Mouse (Mus musculus): ENCODE measurements at regions not wholly inside any gene's neighbourhood (a gene's known extent, or its start where the extent isn't known, plus 50 kb on each side); places are given as distances from the start of the nearest gene placed in this dataset.

DNA sequence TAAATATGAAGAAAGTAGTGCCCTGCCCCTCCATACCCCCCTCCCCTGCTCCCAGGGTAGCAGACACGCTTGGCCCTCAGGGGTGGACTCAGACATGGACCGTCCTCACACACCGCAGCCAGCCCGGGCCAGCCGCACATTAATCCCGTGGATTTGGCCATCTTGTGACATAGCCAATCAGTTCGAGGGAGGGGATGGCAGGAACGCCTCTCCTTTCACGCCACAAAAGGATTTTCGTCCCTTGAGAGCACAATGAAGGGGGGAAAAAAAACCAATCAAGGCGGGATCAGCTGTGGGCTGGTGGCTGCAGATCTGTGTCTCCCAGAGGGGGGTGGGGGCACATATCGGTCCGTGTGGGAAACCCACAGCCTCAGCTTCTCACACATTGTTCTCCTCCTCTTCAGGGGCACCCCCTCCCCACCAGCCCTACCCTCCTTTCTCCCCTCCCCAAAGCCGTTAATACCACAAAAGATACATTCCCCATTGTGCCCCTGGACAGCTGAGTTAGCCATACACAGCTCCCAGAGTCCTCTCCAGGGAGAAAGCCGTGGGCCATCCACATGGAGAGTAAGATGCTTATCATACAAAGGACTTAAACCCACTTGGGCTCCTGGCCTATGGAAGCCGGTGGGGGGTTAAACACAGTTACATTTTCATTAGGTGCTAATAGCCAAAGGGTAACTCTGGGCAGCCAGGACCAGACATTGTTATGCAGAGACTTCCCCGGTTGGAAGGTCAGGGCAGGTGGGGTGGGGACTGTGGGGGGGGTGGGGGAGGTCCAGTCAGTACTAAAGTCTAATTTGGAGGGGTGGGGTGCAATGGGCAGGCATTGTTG lies 88.4 kb downstream of the Sox9 start:
- Histone ChIP-seq H3K9me3 (ENCODE audit: control insufficient read depth, low read length) (no peaks in the 10 kb centered on the region), H3K27me3 (ENCODE audit: control insufficient read depth, insufficient read depth, low read length) (peaks cover 29% of the 10 kb centered on the region), H3K4me2 (ENCODE audit: low read length) (peak overlapping the region; percentile 55), H3K36me3 (ENCODE audit: control insufficient read depth, insufficient read depth, low read length) (no peaks in the 10 kb centered on the region), H3K27ac (replicated peaks in 1 of 2; ENCODE audit: control insufficient read depth in 1 of 2, insufficient read depth in 1 of 2, low read depth in 2 of 2, low read length in 2 of 2) (no peak overlapping the region), H3K4me1 (ENCODE audit: control insufficient read depth in 2 of 2, insufficient read depth in 2 of 2, low read length in 2 of 2) (peaks cover 0 to 3% of the 10 kb centered on the region in 2 experiments; a peak in 2 of 4 replicates), H3K9ac (ENCODE audit: low read length) (no peak overlapping the region; the same call in 1 of the 2 replicates), H3K4me3 (ENCODE audit: control insufficient read depth in 1 of 2, insufficient read depth in 1 of 2, low read depth in 1 of 2, low read length in 2 of 2) (no peak overlapping the region; a peak in 2 of 4 replicates)
- ATAC-seq (ENCODE audit: insufficient number of reproducible peaks, insufficient read depth, low FRiP score, low read depth), result no peak
- WGBS, result 6% methylated on average over 17 of the region's 17 CpGs

DNA sequence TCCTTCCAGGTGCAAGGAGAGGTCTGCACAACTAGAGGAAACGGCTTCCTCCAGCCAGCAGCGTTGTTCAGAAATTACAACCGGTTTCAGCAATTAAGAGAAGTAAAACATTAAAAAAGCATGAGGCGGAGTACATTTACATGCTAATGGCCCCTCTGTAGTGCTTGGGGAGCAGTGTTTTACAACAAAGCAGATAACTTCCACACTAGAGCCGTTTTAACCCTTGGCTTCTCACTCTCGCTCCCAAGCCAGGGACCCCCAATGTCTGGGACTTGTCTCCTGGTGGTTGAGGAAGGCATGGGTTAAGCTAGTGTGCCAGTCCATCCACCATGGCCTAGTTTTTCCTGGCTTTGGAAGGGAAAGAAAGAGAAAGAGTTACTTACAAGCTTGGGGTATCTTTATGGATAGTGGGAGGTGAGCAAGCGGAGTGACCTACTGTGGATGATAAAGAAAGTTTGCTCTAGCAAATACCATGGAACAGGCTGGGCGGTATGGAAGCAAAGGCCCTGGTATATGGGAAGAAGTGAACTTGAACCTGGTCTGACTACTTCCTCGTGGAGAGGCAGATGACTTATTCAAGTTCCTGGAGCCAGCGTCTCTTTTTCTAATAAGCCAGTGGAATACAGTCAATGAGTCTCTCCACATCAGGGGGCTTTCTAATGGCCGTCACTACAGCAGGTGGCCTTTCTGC lies 90.8 kb downstream of the Sox9 start:
- peaks cover 29% of the 10 kb centered on the region for H3K27me3 ChIP-seq (ENCODE audit: control insufficient read depth, insufficient read depth, low read length)
- no peak for ATAC-seq (ENCODE audit: insufficient number of reproducible peaks, insufficient read depth, low FRiP score, low read depth)
- H3K4me3 ChIP-seq (ENCODE audit: control insufficient read depth in 1 of 2, insufficient read depth in 1 of 2, low read depth in 1 of 2, low read length in 2 of 2), result no peak overlapping the region
- no peak overlapping the region for H3K9ac ChIP-seq (ENCODE audit: low read length)
- H3K9me3 ChIP-seq (ENCODE audit: control insufficient read depth, low read length), result no peaks in the 10 kb centered on the region
- H3K4me2 ChIP-seq (ENCODE audit: low read length), result no peak overlapping the region
- peaks cover 0 to 3% of the 10 kb centered on the region in 2 experiments; a peak in 2 of 4 replicates for H3K4me1 ChIP-seq (ENCODE audit: control insufficient read depth in 2 of 2, insufficient read depth in 2 of 2, low read length in 2 of 2)
- no peak overlapping the region for H3K27ac ChIP-seq (replicated peaks in 1 of 2; ENCODE audit: control insufficient read depth in 1 of 2, insufficient read depth in 1 of 2, low read depth in 2 of 2, low read length in 2 of 2)
- H3K36me3 ChIP-seq (ENCODE audit: control insufficient read depth, insufficient read depth, low read length), result no peaks in the 10 kb centered on the region
- 62% methylated on average over 11 of the region's 11 CpGs for WGBS

GRCm38 (mm10) chr11:112874239-112874638 lies 92.2 kb downstream of the Sox9 start:
- H3K9ac ChIP-seq (ENCODE audit: low read length), result no peak overlapping the region
- H3K4me3 ChIP-seq (ENCODE audit: control insufficient read depth in 1 of 2, insufficient read depth in 1 of 2, low read depth in 1 of 2, low read length in 2 of 2), result no peak overlapping the region
- H3K36me3 ChIP-seq (ENCODE audit: control insufficient read depth, insufficient read depth, low read length), result no peaks in the 10 kb centered on the region
- no peaks in the 10 kb centered on the region for H3K9me3 ChIP-seq (ENCODE audit: control insufficient read depth, low read length)
- H3K4me1 ChIP-seq (ENCODE audit: control insufficient read depth in 2 of 2, insufficient read depth in 2 of 2, low read length in 2 of 2), result peaks cover 0 to 3% of the 10 kb centered on the region in 2 experiments; a peak in 2 of 4 replicates
- peaks cover 26% of the 10 kb centered on the region for H3K27me3 ChIP-seq (ENCODE audit: control insufficient read depth, insufficient read depth, low read length)
- no peak for ATAC-seq (ENCODE audit: insufficient number of reproducible peaks, insufficient read depth, low FRiP score, low read depth)
- H3K4me2 ChIP-seq (ENCODE audit: low read length), result no peak overlapping the region
- H3K27ac ChIP-seq (replicated peaks in 1 of 2; ENCODE audit: control insufficient read depth in 1 of 2, insufficient read depth in 1 of 2, low read depth in 2 of 2, low read length in 2 of 2), result no peak overlapping the region
- 79% methylated on average over 11 of the region's 11 CpGs for WGBS

GRCm38 (mm10) chr11:112876226-112876625 lies 94.2 kb downstream of the Sox9 start:
- 46% methylated on average over 8 of the region's 8 CpGs for WGBS
- no peak overlapping the region for H3K9ac ChIP-seq (ENCODE audit: low read length)
- ATAC-seq (ENCODE audit: insufficient number of reproducible peaks, insufficient read depth, low FRiP score, low read depth), result no peak
- no peaks in the 10 kb centered on the region for H3K4me1 ChIP-seq (ENCODE audit: control insufficient read depth in 2 of 2, insufficient read depth in 2 of 2, low read length in 2 of 2)
- H3K4me2 ChIP-seq (ENCODE audit: low read length), result no peak overlapping the region
- peaks cover 9% of the 10 kb centered on the region; the same call in 1 of the 2 replicates for H3K27me3 ChIP-seq (ENCODE audit: control insufficient read depth, insufficient read depth, low read length)
- H3K9me3 ChIP-seq (ENCODE audit: control insufficient read depth, low read length), result no peaks in the 10 kb centered on the region; the same call in 1 of the 2 replicates
- H3K36me3 ChIP-seq (ENCODE audit: control insufficient read depth, insufficient read depth, low read length), result no peaks in the 10 kb centered on the region
- H3K27ac ChIP-seq (replicated peaks in 1 of 2; ENCODE audit: control insufficient read depth in 1 of 2, insufficient read depth in 1 of 2, low read depth in 2 of 2, low read length in 2 of 2), result no peak overlapping the region
- no peak overlapping the region for H3K4me3 ChIP-seq (ENCODE audit: control insufficient read depth in 1 of 2, insufficient read depth in 1 of 2, low read depth in 1 of 2, low read length in 2 of 2)

GRCm38 (mm10) chr11:112878436-112878835 lies 96.4 kb downstream of the Sox9 start:
- H3K9me3 ChIP-seq (ENCODE audit: control insufficient read depth, low read length), result no peaks in the 10 kb centered on the region; the same call in 1 of the 2 replicates
- H3K27ac ChIP-seq (replicated peaks in 1 of 2; ENCODE audit: control insufficient read depth in 1 of 2, insufficient read depth in 1 of 2, low read depth in 2 of 2, low read length in 2 of 2), result no peak overlapping the region
- H3K4me2 ChIP-seq (ENCODE audit: low read length), result no peak overlapping the region
- no peak for ATAC-seq (ENCODE audit: insufficient number of reproducible peaks, insufficient read depth, low FRiP score, low read depth)
- no peaks in the 10 kb centered on the region for H3K4me1 ChIP-seq (ENCODE audit: control insufficient read depth in 2 of 2, insufficient read depth in 2 of 2, low read length in 2 of 2)
- no peak overlapping the region for H3K4me3 ChIP-seq (ENCODE audit: control insufficient read depth in 1 of 2, insufficient read depth in 1 of 2, low read depth in 1 of 2, low read length in 2 of 2)
- H3K9ac ChIP-seq (ENCODE audit: low read length), result no peak overlapping the region
- no peaks in the 10 kb centered on the region for H3K27me3 ChIP-seq (ENCODE audit: control insufficient read depth, insufficient read depth, low read length)
- no peaks in the 10 kb centered on the region for H3K36me3 ChIP-seq (ENCODE audit: control insufficient read depth, insufficient read depth, low read length)

- Histone ChIP-seq H3K9me3 (ENCODE audit: control insufficient read depth, low read length) (no peaks in the 10 kb centered on the region; the same call in 1 of the 2 replicates), H3K4me3 (ENCODE audit: control insufficient read depth in 1 of 2, insufficient read depth in 1 of 2, low read depth in 1 of 2, low read length in 2 of 2) (no peak overlapping the region), H3K4me1 (ENCODE audit: control insufficient read depth in 2 of 2, insufficient read depth in 2 of 2, low read length in 2 of 2) (no peaks in the 10 kb centered on the region), H3K9ac (ENCODE audit: low read length) (no peak overlapping the region), H3K4me2 (ENCODE audit: low read length) (no peak overlapping the region), H3K27ac (replicated peaks in 1 of 2; ENCODE audit: control insufficient read depth in 1 of 2, insufficient read depth in 1 of 2, low read depth in 2 of 2, low read length in 2 of 2) (no peak overlapping the region), H3K27me3 (ENCODE audit: control insufficient read depth, insufficient read depth, low read length) (no peaks in the 10 kb centered on the region), H3K36me3 (ENCODE audit: control insufficient read depth, insufficient read depth, low read length) (no peaks in the 10 kb centered on the region)
- ATAC-seq (ENCODE audit: insufficient number of reproducible peaks, insufficient read depth, low FRiP score, low read depth), result no peak
- WGBS, result 76% methylated on average over 3 of the region's 3 CpGs
These were observed 98.7 kb downstream of the Sox9 start for GRCm38 (mm10) chr11:112880736-112881135.

- Histone ChIP-seq H3K36me3 (ENCODE audit: control insufficient read depth, insufficient read depth, low read length) (no peaks in the 10 kb centered on the region), H3K27ac (replicated peaks in 1 of 2; ENCODE audit: control insufficient read depth in 1 of 2, insufficient read depth in 1 of 2, low read depth in 2 of 2, low read length in 2 of 2) (no peak overlapping the region), H3K9ac (ENCODE audit: low read length) (no peak overlapping the region), H3K4me1 (ENCODE audit: control insufficient read depth in 2 of 2, insufficient read depth in 2 of 2, low read length in 2 of 2) (no peaks in the 10 kb centered on the region), H3K4me2 (ENCODE audit: low read length) (no peak overlapping the region), H3K27me3 (ENCODE audit: control insufficient read depth, insufficient read depth, low read length) (no peaks in the 10 kb centered on the region), H3K4me3 (ENCODE audit: control insufficient read depth in 1 of 2, insufficient read depth in 1 of 2, low read depth in 1 of 2, low read length in 2 of 2) (no peak overlapping the region), H3K9me3 (ENCODE audit: control insufficient read depth, low read length) (no peaks in the 10 kb centered on the region)
- no peak for ATAC-seq (ENCODE audit: insufficient number of reproducible peaks, insufficient read depth, low FRiP score, low read depth)
- 78% methylated on average over 9 of the region's 9 CpGs for WGBS
These were observed 103.4 kb downstream of the Sox9 start for GRCm38 (mm10) chr11:112885336-112885940.

Data from heart, embryonic 14.5 days (tissue).